In the genomic region with DNA sequence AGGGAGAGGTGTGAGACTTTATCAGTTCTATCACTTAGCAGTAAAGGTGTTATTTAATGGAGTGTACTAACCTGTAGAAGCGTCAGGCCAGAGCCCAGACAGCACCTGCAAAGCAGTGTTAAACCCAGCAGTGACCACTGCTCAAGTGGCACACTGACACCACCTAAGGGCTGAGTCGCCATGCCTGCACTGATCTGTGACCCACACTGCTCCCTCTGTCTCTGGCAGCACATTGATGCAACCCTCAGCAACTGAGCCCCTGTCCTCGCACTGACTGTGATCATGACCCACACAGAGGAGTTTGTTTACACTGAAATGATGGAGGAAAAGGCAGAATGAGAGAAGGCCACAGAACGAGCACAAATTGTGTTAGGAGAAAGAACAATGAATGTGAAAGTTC, we compare ENCODE assay signal across 16 mouse cellular contexts.
DNase-seq lines count a peak whose midpoint lies in the region; ATAC-seq and TF ChIP-seq lines count a peak whose summit lies in the region.
"Had no signal": no experiment of that assay in that cellular context is flagged by ENCODE, and none has a peak within 500 bp of the region (broad histone marks: within the 10 kb centered on the region; RNA-seq: fewer than 3 reads in every experiment).

No protein-coding gene starts in this region.

- no peak overlapping the region for H3K4me2 ChIP-seq in limb, embryonic 11.5 days (ENCODE audit: low read depth, severe bottlenecking)
- no peak overlapping the region for H3K4me2 ChIP-seq in forebrain, embryonic 11.5 days (ENCODE audit: low read depth, low read length, severe bottlenecking)
- H3K4me2 ChIP-seq in hindbrain, embryonic 12.5 days (replicated peaks): no peak overlapping the region
- H3K4me2 ChIP-seq in myocyte (ENCODE audit: low read depth): no peak overlapping the region
- H3K4me2 ChIP-seq in kidney, embryonic 15.5 days: no peak overlapping the region
- H3K4me2 ChIP-seq: heart, embryonic 13.5 days; limb, embryonic 15.5 days; lung, embryonic 14.5 days; stomach, embryonic 15.5 days had no signal

- no peaks in the 10 kb centered on the region for H3K27me3 ChIP-seq in limb, embryonic 11.5 days (ENCODE audit: control insufficient read depth, insufficient read depth, low read length)
- no peaks in the 10 kb centered on the region for H3K27me3 ChIP-seq in limb, embryonic 10.5 days (ENCODE audit: low read depth, poor library complexity, severe bottlenecking)
- no peaks in the 10 kb centered on the region for H3K27me3 ChIP-seq in forebrain, embryonic 11.5 days (ENCODE audit: control insufficient read depth, insufficient read depth, low read length)
- H3K27me3 ChIP-seq in hindbrain, embryonic 12.5 days: peaks cover 36% of the 10 kb centered on the region
- no peaks in the 10 kb centered on the region for H3K27me3 ChIP-seq in myocyte (ENCODE audit: control insufficient read depth, insufficient read depth, insufficient read length)
- no peaks in the 10 kb centered on the region for H3K27me3 ChIP-seq in kidney, embryonic 15.5 days
- H3K27me3 ChIP-seq: heart, embryonic 13.5 days; limb, embryonic 15.5 days; stomach, embryonic 15.5 days had no signal

- no peak overlapping the region for H3ac ChIP-seq in myocyte (ENCODE audit: control insufficient read depth, insufficient read length)

- no peaks in the 10 kb centered on the region for H3K4me1 ChIP-seq in limb, embryonic 11.5 days (ENCODE audit: control insufficient read depth, insufficient read depth, low read length)
- peaks cover 4% of the 10 kb centered on the region; the same call in 1 of the 2 replicates for H3K4me1 ChIP-seq in limb, embryonic 10.5 days
- H3K4me1 ChIP-seq in forebrain, embryonic 11.5 days (replicated peaks; ENCODE audit: control insufficient read depth, insufficient read depth, low read length): peaks cover 5% of the 10 kb centered on the region; the same call in 1 of the 2 replicates
- peaks cover 6% of the 10 kb centered on the region; the same call in 1 of the 2 replicates for H3K4me1 ChIP-seq in hindbrain, embryonic 12.5 days
- no peaks in the 10 kb centered on the region for H3K4me1 ChIP-seq in kidney, embryonic 15.5 days
- H3K4me1 ChIP-seq: heart, embryonic 13.5 days; limb, embryonic 15.5 days; stomach, embryonic 15.5 days had no signal

- no peak for ATAC-seq in limb, embryonic 11.5 days (ENCODE audit: insufficient number of reproducible peaks, low FRiP score, low TSS enrichment, low read depth)
- peak; percentile 64 for ATAC-seq in forebrain, embryonic 11.5 days (replicated peaks; ENCODE audit: low FRiP score)
- ATAC-seq in hindbrain, embryonic 12.5 days (ENCODE audit: low FRiP score): peak; percentile 53
- ATAC-seq in kidney, embryonic 15.5 days (replicated peaks; ENCODE audit: low FRiP score): no peak

- 54% methylated on average over 4 of the region's 4 CpGs for WGBS in limb, embryonic 11.5 days
- 67% methylated on average over 4 of the region's 4 CpGs for WGBS in limb, embryonic 10.5 days
- WGBS in forebrain, embryonic 11.5 days: 27% methylated on average over 4 of the region's 4 CpGs
- WGBS in hindbrain, embryonic 12.5 days: 39% methylated on average over 4 of the region's 4 CpGs
- WGBS in kidney, embryonic 15.5 days: 48% methylated on average over 4 of the region's 4 CpGs

- no peaks in the 10 kb centered on the region for H3K9me3 ChIP-seq in limb, embryonic 11.5 days (ENCODE audit: control insufficient read depth, low read length)
- no peaks in the 10 kb centered on the region for H3K9me3 ChIP-seq in limb, embryonic 10.5 days (replicated peaks)
- H3K9me3 ChIP-seq in forebrain, embryonic 11.5 days (ENCODE audit: control insufficient read depth, low read length): no peaks in the 10 kb centered on the region
- no peaks in the 10 kb centered on the region for H3K9me3 ChIP-seq in hindbrain, embryonic 12.5 days (replicated peaks)
- H3K9me3 ChIP-seq in kidney, embryonic 15.5 days (replicated peaks): no peaks in the 10 kb centered on the region
- H3K9me3 ChIP-seq: heart, embryonic 13.5 days; limb, embryonic 15.5 days; stomach, embryonic 15.5 days had no signal

- no peak overlapping the region for H3K4me3 ChIP-seq in limb, embryonic 11.5 days (ENCODE audit: low read depth, low read length)
- no peak overlapping the region for H3K4me3 ChIP-seq in limb, embryonic 10.5 days
- H3K4me3 ChIP-seq in forebrain, embryonic 11.5 days (ENCODE audit: low read depth, low read length): no peak overlapping the region
- no peak overlapping the region for H3K4me3 ChIP-seq in hindbrain, embryonic 12.5 days
- H3K4me3 ChIP-seq in myocyte: no peak overlapping the region
- no peak overlapping the region for H3K4me3 ChIP-seq in kidney, embryonic 15.5 days (replicated peaks)
- H3K4me3 ChIP-seq: heart, embryonic 13.5 days; limb, embryonic 15.5 days; stomach, embryonic 15.5 days had no signal

- no peaks in the 10 kb centered on the region for H3K79me2 ChIP-seq in myocyte (ENCODE audit: control insufficient read depth, insufficient read depth)

- no peak for TF ChIP-seq POLR2A in myocyte (IDR thresholded peaks at IDR 0.05; ENCODE audit: insufficient read length, low read depth)

- no peak overlapping the region for H3K9ac ChIP-seq in limb, embryonic 11.5 days (ENCODE audit: low read length)
- H3K9ac ChIP-seq in forebrain, embryonic 11.5 days (ENCODE audit: low read length): no peak overlapping the region
- no peak overlapping the region for H3K9ac ChIP-seq in hindbrain, embryonic 12.5 days
- no peak overlapping the region for H3K9ac ChIP-seq in kidney, embryonic 15.5 days
- H3K9ac ChIP-seq: heart, embryonic 13.5 days; limb, embryonic 15.5 days; lung, embryonic 14.5 days; stomach, embryonic 15.5 days had no signal

- DNase-seq in limb, embryonic 11.5 days (ENCODE audit: low spot score): peak; percentile 17
- no peak for DNase-seq in limb, embryonic 10.5 days (ENCODE audit: low spot score)
- DNase-seq in forebrain, embryonic 11.5 days (ENCODE audit: low spot score): no peak
- no peak for DNase-seq in right cerebral cortex, postnatal 10 days (ENCODE audit: low spot score in 2 of 2)
- no peak for DNase-seq in layer of hippocampus, postnatal 36 days
- DNase-seq: adrenal gland, adult 2 months; cerebellum, adult 11-12 months; kidney, adult 9 months; lung, embryonic 14.5 days had no signal

- H3K36me3 ChIP-seq in limb, embryonic 11.5 days (ENCODE audit: control insufficient read depth, insufficient read depth, low read length): no peaks in the 10 kb centered on the region
- H3K36me3 ChIP-seq in limb, embryonic 10.5 days: no peaks in the 10 kb centered on the region
- no peaks in the 10 kb centered on the region for H3K36me3 ChIP-seq in forebrain, embryonic 11.5 days (ENCODE audit: control insufficient read depth, insufficient read depth, low read length)
- no peaks in the 10 kb centered on the region for H3K36me3 ChIP-seq in hindbrain, embryonic 12.5 days
- no peaks in the 10 kb centered on the region for H3K36me3 ChIP-seq in myocyte (ENCODE audit: control insufficient read depth, insufficient read depth)
- no peaks in the 10 kb centered on the region for H3K36me3 ChIP-seq in kidney, embryonic 15.5 days
- H3K36me3 ChIP-seq: heart, embryonic 13.5 days; limb, embryonic 15.5 days; stomach, embryonic 15.5 days had no signal

- no peak overlapping the region for H3K27ac ChIP-seq in limb, embryonic 11.5 days (replicated peaks; ENCODE audit: low read depth, low read length)
- H3K27ac ChIP-seq in limb, embryonic 10.5 days: no peak overlapping the region
- H3K27ac ChIP-seq in forebrain, embryonic 11.5 days (ENCODE audit: low read depth, low read length): peak overlapping the region; percentile 59
- peak overlapping the region; percentile 35; the same call in 1 of the 2 replicates for H3K27ac ChIP-seq in hindbrain, embryonic 12.5 days
- H3K27ac ChIP-seq in kidney, embryonic 15.5 days: no peak overlapping the region
- H3K27ac ChIP-seq: heart, embryonic 13.5 days; limb, embryonic 15.5 days; macrophage; stomach, embryonic 15.5 days had no signal

TF ChIP-seq in myocyte, 11 proteins besides CTCF, POLR2A, EP300 and RAD21:
- TF ChIP-seq CEBPB (IDR thresholded peaks at IDR 0.05; ENCODE audit: insufficient read depth, poor library complexity, severe bottlenecking): peak; percentile 32; the same call in 1 of the 2 replicates
- no peak for TF ChIP-seq MAX (IDR thresholded peaks at IDR 0.05; ENCODE audit: low read depth)

Comparison
In these comparisons a context has a peak if more than half of its experiments do, and no peak if none do; other contexts are left out.
1. ATAC-seq: peak in forebrain, embryonic 11.5 days (single experiment) and hindbrain, embryonic 12.5 days (single experiment); none in limb, embryonic 11.5 days (single experiment) and kidney, embryonic 15.5 days (single experiment).
2. H3K27ac ChIP-seq: peak in forebrain, embryonic 11.5 days (single experiment) and hindbrain, embryonic 12.5 days (single experiment); none in limb, embryonic 11.5 days (single experiment), limb, embryonic 10.5 days (single experiment) and kidney, embryonic 15.5 days (single experiment).